Mouse (Mus musculus) inflammation-experienced regulatory T-cells, adult 6 months (primary cell): ENCODE results near the gene Gtf2h3. TPM values are rescaled to one million over a fixed set of nuclear protein-coding genes. Genes with fewer than 3 reads are reported as not detected.
A peak's percentile ranks its signal among the peaks of the same experiment; 100 is the strongest.

Experiments used
- ATAC-seq: one replicate; pipeline ENCODE4 v1.8.0; 2017
- polyA plus RNA-seq, 3 experiments: library from polyadenylated mRNA; unstranded; fragments of 100-300 nt; shearing (Covaris generic); gene quantifications; one replicate each; pipeline ENCODE4 v1.2.1; 2017

Gene Gtf2h3
- polyA plus RNA-seq, 3 experiments from 2014 or later: 59.6 to 62.1 (median 60.8) TPM

DNA sequence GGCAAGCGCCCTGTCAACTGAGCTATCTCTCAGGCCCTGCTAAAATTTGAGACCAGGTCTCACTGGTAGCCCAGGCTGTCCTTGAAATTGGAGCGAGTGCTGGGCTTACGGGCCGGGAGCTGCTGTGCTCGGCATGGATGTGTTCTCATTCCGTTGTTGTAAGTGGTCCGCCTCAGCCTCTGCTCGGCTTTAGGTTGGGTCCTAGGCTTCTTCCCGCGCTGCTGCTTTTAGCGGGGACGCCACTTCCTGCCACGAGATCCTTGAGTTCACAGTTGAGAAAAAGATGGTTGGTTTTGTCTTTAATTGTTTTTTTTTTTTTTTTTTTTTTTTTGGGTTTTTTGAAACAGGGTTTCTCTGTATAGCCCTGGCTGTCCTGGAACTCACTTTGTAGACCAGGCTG lies 58.9 kb downstream of the Gtf2h3 start:
- peak; percentile 33 for ATAC-seq

Other genes with a start within 250 kb of the Gtf2h3 start
- 10 to 100 TPM; 17.2 to 23.8 (median 19.9) TPM for gene Cdk2ap1, start 216.1 kb upstream of the Gtf2h3 start, polyA plus RNA-seq
- 100 to 1,000 TPM; 127 to 199 (median 163) TPM for gene Sbno1, start 153.1 kb upstream of the Gtf2h3 start, polyA plus RNA-seq
- gene Kmt5a, start 139.2 kb upstream of the Gtf2h3 start, polyA plus RNA-seq: 10 to 100 TPM; 19.3 to 33.6 (median 23.2) TPM
- gene Rilpl2, start 100.8 kb upstream of the Gtf2h3 start, polyA plus RNA-seq: 10 to 100 TPM; 56.2 to 88.3 (median 67.1) TPM
- gene Snrnp35, start 96.0 kb upstream of the Gtf2h3 start, polyA plus RNA-seq: 10 to 100 TPM in 1 of 3 experiments, 1 to 10 TPM in 2; 6.5 to 12.1 (median 9.7) TPM
- gene Rilpl1, start 47.7 kb upstream of the Gtf2h3 start, polyA plus RNA-seq: 1 to 10 TPM in 1 of 3 experiments, under 1 TPM in 2; 0.39 to 1.3 (median 0.91) TPM
- 100 to 1,000 TPM in 1 of 3 experiments, 10 to 100 TPM in 2; 41.3 to 124 (median 59.1) TPM for gene Tmed2, start 38.4 kb upstream of the Gtf2h3 start, polyA plus RNA-seq
- gene Ddx55, start 26.3 kb upstream of the Gtf2h3 start, polyA plus RNA-seq: 10 to 100 TPM; 14.7 to 22.6 (median 20.1) TPM
- 10 to 100 TPM; 43.2 to 54.2 (median 51.1) TPM for gene Eif2b1, start within 50 bp of the Gtf2h3 start, polyA plus RNA-seq
- gene Atp6v0a2, start 49.4 kb downstream of the Gtf2h3 start, polyA plus RNA-seq: 10 to 100 TPM; 27.5 to 34.3 (median 30.3) TPM
- gene Dnah10, start 145.9 kb downstream of the Gtf2h3 start, polyA plus RNA-seq: under 1 TPM in 1 of 3 experiments, not detected in 2; 0.05 TPM